ENCODE assay signal across 16 mouse cellular contexts in the genomic region with DNA sequence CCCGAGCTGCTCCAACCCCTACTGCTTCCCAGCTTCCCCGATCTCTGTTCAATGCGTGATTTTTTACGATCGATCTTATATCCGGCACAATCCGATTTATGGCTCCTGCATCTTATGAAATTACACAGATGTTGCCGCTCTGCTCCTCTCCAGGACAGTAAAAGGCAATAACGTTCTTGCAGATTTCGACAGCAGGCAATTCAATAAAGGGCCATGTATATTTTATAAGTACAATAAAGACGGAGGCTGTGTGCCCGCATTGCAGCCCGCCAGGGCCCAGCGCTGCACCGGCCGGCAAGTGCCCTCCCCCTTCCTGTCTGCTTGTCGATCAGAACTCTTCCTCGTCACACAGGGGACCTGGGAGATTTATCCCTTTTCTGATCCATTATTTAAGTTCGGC. TPM values are rescaled to one million over a fixed set of nuclear protein-coding genes. Genes with fewer than 3 reads are reported as not detected.
DNase-seq lines count a peak whose midpoint lies in the region; ATAC-seq and TF ChIP-seq lines count a peak whose summit lies in the region.
"Had no signal": no experiment of that assay in that cellular context is flagged by ENCODE, and none has a peak within 500 bp of the region (broad histone marks: within the 10 kb centered on the region; RNA-seq: fewer than 3 reads in every experiment).

No protein-coding gene starts in this region.

- peaks cover 15% of the 10 kb centered on the region; the same call in 1 of the 2 replicates for H3K4me1 ChIP-seq in hindbrain, embryonic 13.5 days (replicated peaks)
- no peaks in the 10 kb centered on the region for H3K4me1 ChIP-seq in hindbrain, embryonic 10.5 days (replicated peaks)
- peaks cover 25% of the 10 kb centered on the region for H3K4me1 ChIP-seq in E14TG2a.4 (replicated peaks; ENCODE audit: low read depth, low read length)
- 0 out of 2 replicates have a peak, but pooled peaks cover 2% of the 10 kb centered on the region for H3K4me1 ChIP-seq in intestine, embryonic 15.5 days (replicated peaks)
- peaks cover 14% of the 10 kb centered on the region for H3K4me1 ChIP-seq in limb, embryonic 15.5 days
- H3K4me1 ChIP-seq: forebrain, embryonic 10.5 days; liver, embryonic 13.5 days; midbrain, embryonic 15.5 days had no signal

- intact Hi-C loops in left cerebral cortex, postnatal 4 days (cut with DNase I) = no loop called here

- ATAC-seq in hindbrain, embryonic 13.5 days (ENCODE audit: low FRiP score) = 0 out of 2 replicates have a peak, but pooled peaks have one; percentile 32
- peak; percentile 86 for ATAC-seq in intestine, embryonic 15.5 days
- ATAC-seq in limb, embryonic 15.5 days (ENCODE audit: insufficient number of reproducible peaks, low FRiP score, low TSS enrichment, low read depth) = no peak
- ATAC-seq: midbrain, embryonic 15.5 days had no signal

- no peak overlapping the region for H3K9ac ChIP-seq in hindbrain, embryonic 13.5 days
- H3K9ac ChIP-seq in intestine, embryonic 15.5 days = no peak overlapping the region
- H3K9ac ChIP-seq in limb, embryonic 15.5 days = no peak overlapping the region
- H3K9ac ChIP-seq: liver, embryonic 13.5 days; midbrain, embryonic 15.5 days had no signal

- H3K36me3 ChIP-seq in hindbrain, embryonic 13.5 days = no peaks in the 10 kb centered on the region
- no peaks in the 10 kb centered on the region for H3K36me3 ChIP-seq in hindbrain, embryonic 10.5 days
- no peaks in the 10 kb centered on the region for H3K36me3 ChIP-seq in E14TG2a.4 (ENCODE audit: insufficient read depth, low read length)
- no peaks in the 10 kb centered on the region for H3K36me3 ChIP-seq in intestine, embryonic 15.5 days
- no peaks in the 10 kb centered on the region for H3K36me3 ChIP-seq in limb, embryonic 15.5 days
- H3K36me3 ChIP-seq: forebrain, embryonic 10.5 days; liver, embryonic 13.5 days; midbrain, embryonic 15.5 days had no signal

- no peak overlapping the region for H3K4me3 ChIP-seq in hindbrain, embryonic 13.5 days
- H3K4me3 ChIP-seq in hindbrain, embryonic 10.5 days = no peak overlapping the region
- peak overlapping the region; percentile 46; the same call in 1 of the 2 replicates for H3K4me3 ChIP-seq in E14TG2a.4 (replicated peaks; ENCODE audit: low read length)
- H3K4me3 ChIP-seq in intestine, embryonic 15.5 days (replicated peaks) = 0 out of 2 replicates have a peak overlapping the region, but pooled peaks have one; percentile 1
- H3K4me3 ChIP-seq in limb, embryonic 15.5 days = peak overlapping the region; percentile 2; the same call in 1 of the 2 replicates
- H3K4me3 ChIP-seq: forebrain, embryonic 10.5 days; liver, embryonic 13.5 days; midbrain, embryonic 15.5 days had no signal

- H3K27ac ChIP-seq in hindbrain, embryonic 13.5 days = peak overlapping the region; percentile 71
- no peak overlapping the region for H3K27ac ChIP-seq in hindbrain, embryonic 10.5 days
- no peak overlapping the region for H3K27ac ChIP-seq in intestine, embryonic 15.5 days
- H3K27ac ChIP-seq in limb, embryonic 15.5 days = no peak overlapping the region
- H3K27ac ChIP-seq: forebrain, embryonic 10.5 days; liver, embryonic 13.5 days; midbrain, embryonic 15.5 days had no signal

- no peaks in the 10 kb centered on the region for H3K9me3 ChIP-seq in hindbrain, embryonic 13.5 days
- H3K9me3 ChIP-seq in hindbrain, embryonic 10.5 days = no peaks in the 10 kb centered on the region
- no peaks in the 10 kb centered on the region for H3K9me3 ChIP-seq in E14TG2a.4 (ENCODE audit: low read length)
- H3K9me3 ChIP-seq in intestine, embryonic 15.5 days = no peaks in the 10 kb centered on the region
- H3K9me3 ChIP-seq in limb, embryonic 15.5 days = no peaks in the 10 kb centered on the region
- H3K9me3 ChIP-seq: forebrain, embryonic 10.5 days; liver, embryonic 13.5 days; midbrain, embryonic 15.5 days had no signal

- H3K27me3 ChIP-seq in hindbrain, embryonic 13.5 days = 0 out of 2 replicates have a peak, but pooled peaks cover 3% of the 10 kb centered on the region
- 0 out of 2 replicates have a peak, but pooled peaks cover 3% of the 10 kb centered on the region for H3K27me3 ChIP-seq in hindbrain, embryonic 10.5 days (ENCODE audit: insufficient read depth, poor library complexity, severe bottlenecking)
- peaks cover 34% of the 10 kb centered on the region for H3K27me3 ChIP-seq in E14TG2a.4 (ENCODE audit: insufficient read depth, low read length)
- no peaks in the 10 kb centered on the region for H3K27me3 ChIP-seq in intestine, embryonic 15.5 days (replicated peaks)
- H3K27me3 ChIP-seq in limb, embryonic 15.5 days = peaks cover 24% of the 10 kb centered on the region
- H3K27me3 ChIP-seq: midbrain, embryonic 15.5 days had no signal

- H3K4me2 ChIP-seq in hindbrain, embryonic 13.5 days = 0 out of 2 replicates have a peak overlapping the region, but pooled peaks have one; percentile 19
- peak overlapping the region; percentile 45 for H3K4me2 ChIP-seq in intestine, embryonic 15.5 days (replicated peaks)
- no peak overlapping the region for H3K4me2 ChIP-seq in limb, embryonic 15.5 days
- H3K4me2 ChIP-seq: heart, embryonic 11.5 days; liver, embryonic 13.5 days; midbrain, embryonic 15.5 days had no signal

- no peak for TF ChIP-seq CTCF in E14TG2a.4 (conservative IDR thresholded peaks at IDR 0.05; ENCODE audit: low read length)

- DNase-seq in hindbrain, embryonic 10.5 days (ENCODE audit: low spot score) = no peak
- no peak for DNase-seq in heart, adult 18-20 months
- DNase-seq in left cerebral cortex, postnatal 4 days = no peak
- DNase-seq: adrenal gland, postnatal 36 days; cerebellum, adult 2 months; cerebellum, postnatal 36 days; heart, postnatal 10 days; kidney, adult 9 months; liver, embryonic 13.5 days had no signal

- 64% methylated on average over 19 of the region's 19 CpGs for WGBS in hindbrain, embryonic 13.5 days
- WGBS in hindbrain, embryonic 10.5 days = 77% methylated on average over 19 of the region's 19 CpGs
- 39% methylated on average over 19 of the region's 19 CpGs for WGBS in intestine, embryonic 15.5 days
- 25% methylated on average over 19 of the region's 19 CpGs for WGBS in limb, embryonic 15.5 days

RNA-seq across cellular contexts. Expression of gene Zbtb43, which starts 47.5 kb away (rescaled TPM):
- 27.7 and 28.2 TPM in 2 replicates for polyA plus RNA-seq in hindbrain, embryonic 13.5 days (2015; fragmentation: Nextera tagmentation; extraction: Ambion mirVana)
- 19.0 and 22.7 TPM in 2 replicates for polyA plus RNA-seq in hindbrain, embryonic 10.5 days (2016; fragmentation: Nextera tagmentation; extraction: Ambion mirVana)
- 13.0 and 15.3 TPM in 2 replicates for polyA plus RNA-seq in intestine, embryonic 15.5 days (2015; fragmentation: Nextera tagmentation; extraction: Ambion mirVana)
- polyA plus RNA-seq in limb, embryonic 15.5 days (2015; fragmentation: Nextera tagmentation; extraction: Ambion mirVana) = 17.3 and 19.0 TPM in 2 replicates
- total RNA-seq in heart, adult 18-20 months (2021) = 10 to 100 TPM; 16.2 to 16.6 TPM
- 10 to 100 TPM; 28.0 to 29.7 TPM for total RNA-seq in left cerebral cortex, postnatal 4 days (2021)

Comparison
In these comparisons a context has a peak if more than half of its experiments do, and no peak if none do; other contexts are left out.
1. H3K4me3 ChIP-seq: peak in E14TG2a.4 (single experiment), intestine, embryonic 15.5 days (single experiment) and limb, embryonic 15.5 days (single experiment); none in hindbrain, embryonic 13.5 days (single experiment) and hindbrain, embryonic 10.5 days (single experiment).